Comparison of ENCODE assay signal across 20 mouse cellular contexts in genomic region chr5:140191539-140191938, GRCm38 (mm10).
"Had no signal": no experiment of that assay in that cellular context is flagged by ENCODE, and none has a peak within 500 bp of the region (broad histone marks: within the 10 kb centered on the region; RNA-seq: fewer than 3 reads in every experiment).

No protein-coding gene starts in this region.

- H3K4me2 ChIP-seq: limb, embryonic 13.5 days; lung, embryonic 15.5 days; midbrain, embryonic 13.5 days; neural tube, embryonic 12.5 days; neural tube, embryonic 15.5 days had no signal

- H3K9me3 ChIP-seq: limb, embryonic 10.5 days; limb, embryonic 13.5 days; lung, embryonic 15.5 days; midbrain, embryonic 13.5 days; neural tube, embryonic 12.5 days; neural tube, embryonic 15.5 days had no signal

- H3K4me3 ChIP-seq: limb, embryonic 10.5 days; limb, embryonic 13.5 days; lung, embryonic 15.5 days; midbrain, embryonic 13.5 days; neural tube, embryonic 12.5 days; neural tube, embryonic 15.5 days had no signal

- H3K4me1 ChIP-seq: limb, embryonic 10.5 days; lung, embryonic 15.5 days had no signal

- H3K27me3 ChIP-seq: limb, embryonic 13.5 days; lung, embryonic 15.5 days; midbrain, embryonic 13.5 days; neural tube, embryonic 12.5 days; neural tube, embryonic 15.5 days had no signal

- H3K9ac ChIP-seq: limb, embryonic 13.5 days; lung, embryonic 15.5 days; midbrain, embryonic 13.5 days; neural tube, embryonic 12.5 days; neural tube, embryonic 15.5 days had no signal

- H3K36me3 ChIP-seq: midbrain, embryonic 13.5 days; neural tube, embryonic 15.5 days had no signal

- H3K27ac ChIP-seq: limb, embryonic 10.5 days; limb, embryonic 13.5 days; lung, embryonic 15.5 days; midbrain, embryonic 13.5 days; neural tube, embryonic 12.5 days; neural tube, embryonic 15.5 days; stomach, postnatal 0 days had no signal

- DNase-seq: kidney, adult 18-20 months; kidney, adult 9 months; kidney, postnatal 14 days; kidney, postnatal 4 days; lung, adult 18-20 months; right cerebral cortex, adult 18-20 months; right cerebral cortex, postnatal 14 days; right cerebral cortex, postnatal 4 days; thymus, adult 2 months; thymus, postnatal 14 days; thymus, postnatal 4 days had no signal

- ATAC-seq: inflammation-experienced regulatory T-cells, adult 6 months; intestine, embryonic 16.5 days; midbrain, embryonic 13.5 days had no signal
